Mouse (Mus musculus) regulatory T cell (primary cell): ENCODE measurements around the gene Ppp2r2d.

ENCODE experiments used
- in situ Hi-C: fragments of 300-600 bp; cut with MboI, MseI; formaldehyde crosslinking; loops from one replicate; pipeline ENCODE4 v1.15.1; 2025; ENCODE audit warnings: high pct_unique_total_duplicates

The Ppp2r2d gene

DNA sequence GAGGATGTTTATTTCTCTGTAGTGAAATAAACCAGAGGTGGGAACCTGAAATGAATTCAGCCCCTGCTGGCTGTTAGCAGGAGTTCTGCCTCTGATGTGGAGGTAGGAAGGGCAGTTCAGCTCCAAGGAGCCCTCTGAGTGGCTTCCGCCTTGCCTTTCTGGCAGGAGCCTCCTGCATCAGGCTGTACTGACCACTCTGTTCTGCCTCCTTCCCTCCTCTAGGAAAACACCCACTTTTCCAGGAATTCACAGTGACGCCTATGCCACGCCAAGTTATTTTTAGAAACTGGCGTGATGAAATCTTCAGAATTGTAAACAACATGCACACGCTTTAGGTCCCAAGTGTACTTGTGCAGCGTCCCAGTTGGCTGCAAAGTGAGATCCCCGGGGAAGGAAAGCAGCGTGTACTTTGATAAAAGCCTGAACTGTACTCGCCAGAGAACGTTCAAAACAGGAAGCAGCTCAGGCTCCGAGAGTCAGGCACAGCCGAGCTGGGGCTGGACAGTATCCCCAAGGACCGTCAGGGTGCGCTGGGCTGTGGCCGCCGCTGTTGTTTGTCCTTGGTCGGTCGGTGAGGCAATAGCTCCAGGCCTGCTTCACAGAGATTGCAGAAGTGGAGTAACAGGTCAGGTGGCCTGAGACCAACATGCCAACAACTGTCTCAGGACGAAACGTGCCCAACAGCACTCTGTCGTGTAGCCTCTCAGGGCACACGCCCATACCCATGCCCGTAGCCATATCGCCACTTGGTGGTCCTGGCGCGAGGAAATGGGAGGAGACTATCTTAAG is 73.5 kb downstream of the Ppp2r2d start:
- in situ Hi-C loops = loop anchor here (25.0 kb wide), 1 partner anchor 1218 kb away; the partner anchor contains the start of gene Mtg1

DNA sequence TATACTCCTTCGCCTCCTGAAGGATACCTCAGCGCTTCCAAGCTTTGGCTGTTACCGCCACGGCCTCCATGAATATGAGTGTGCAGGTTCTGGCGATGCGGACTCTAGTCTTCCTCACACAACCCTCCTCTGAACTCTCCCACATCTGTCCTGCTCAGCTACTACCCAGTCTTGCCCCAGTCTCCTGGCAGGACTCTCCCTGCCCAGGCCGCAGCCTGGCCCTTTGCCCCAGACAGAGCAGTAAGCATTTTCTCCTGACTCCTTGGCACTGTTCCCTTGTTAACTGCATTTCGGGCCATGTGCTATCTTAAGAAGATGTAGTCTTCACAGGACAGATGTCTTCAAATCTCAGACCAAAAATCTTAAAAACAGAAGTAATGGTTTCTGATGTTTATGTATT is 75.7 kb downstream of the Ppp2r2d start:
- in situ Hi-C loops = loop anchor here (5.0 to 25.0 kb wide), 2 partner anchors 79 to 1216 kb away; partner anchors contain the start of gene Mtg1

DNA sequence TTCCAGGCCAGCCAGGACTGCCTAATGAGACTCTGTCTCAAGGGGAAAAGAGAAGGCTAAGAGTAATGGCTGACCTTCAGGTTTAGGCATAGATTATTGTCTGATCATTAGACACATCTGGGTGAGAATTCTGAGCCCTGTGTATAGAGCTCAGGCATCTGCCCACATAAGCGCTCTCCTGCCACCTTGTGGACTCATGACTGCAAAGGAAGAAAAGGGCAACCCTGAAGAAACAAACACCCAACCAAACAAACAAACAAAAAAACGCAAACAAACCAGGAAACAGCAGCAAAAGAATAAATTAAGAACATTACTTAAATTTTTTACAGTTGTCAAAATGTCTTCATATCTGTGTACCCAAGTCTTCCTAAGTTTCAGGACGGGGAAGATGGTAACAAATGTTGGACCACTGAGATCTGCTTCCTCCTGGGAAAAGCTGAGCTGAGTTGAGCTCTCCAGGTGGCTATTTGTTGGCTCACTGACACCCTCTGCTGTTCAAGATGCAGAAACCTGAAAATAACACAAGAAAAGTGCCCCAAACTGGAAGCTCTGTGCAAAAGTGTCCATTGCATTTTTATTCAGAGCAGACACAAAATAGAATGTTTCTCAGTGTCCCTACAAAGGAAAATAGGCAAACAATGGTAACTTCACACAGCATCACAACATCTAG is 78.0 kb downstream of the Ppp2r2d start:
- in situ Hi-C loops = loop anchor here (5.0 to 25.0 kb wide), 2 partner anchors 82 to 1213 kb away; partner anchors contain the start of gene Mtg1

DNA sequence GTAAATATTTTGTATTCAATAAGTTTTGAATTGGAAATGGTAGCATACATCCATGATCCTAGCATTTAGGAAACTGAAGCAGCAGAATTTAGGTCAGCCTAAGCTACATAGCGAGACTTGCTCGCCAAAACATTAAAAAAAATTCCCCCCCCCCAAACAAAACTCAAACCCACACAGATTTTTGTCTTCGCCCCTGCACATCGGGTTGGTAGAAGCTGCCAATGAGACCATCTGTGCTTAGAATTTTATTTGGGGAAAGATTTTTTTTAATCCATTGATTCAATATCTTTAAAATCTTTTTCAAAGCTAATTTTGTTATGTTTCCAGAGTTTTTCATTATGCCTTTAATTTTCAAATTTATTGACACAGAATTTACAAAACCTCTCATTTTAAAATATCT is 82.6 kb downstream of the Ppp2r2d start:
- in situ Hi-C loops = no loop called here
